Mouse (Mus musculus): ENCODE measurements around the gene Smpdl3b. TPM values are rescaled to one million over a fixed set of nuclear protein-coding genes. Genes with fewer than 3 reads are reported as not detected.

Gene Smpdl3b
- polyA plus RNA-seq (2012): 0.03 and 0.11 TPM in 2 replicates

GRCm38 (mm10) chr4:132756974-132757373 is at the start of gene Smpdl3b:
Gene Smpdl3b (minus strand): TSS chr4:132757252.

GRCm38 (mm10) chr4:132796196-132796886 is 39.3 kb upstream of the Smpdl3b start, which contains the start of gene Themis2:
Gene Themis2 (minus strand): TSS chr4:132796387.

GRCm38 (mm10) chr4:132767914-132768876 is 11.1 kb upstream of the Smpdl3b start, which contains the start of gene Rpa2:
Gene Rpa2 (plus strand): TSS chr4:132768332.

GRCm38 (mm10) chr4:132732148-132732684 is 24.8 kb downstream of the Smpdl3b start, which contains the start of gene Xkr8:
Gene Xkr8 (minus strand): TSS chr4:132732546.

Other genes starting within 250 kb of the Smpdl3b start
- 13.7 and 17.3 TPM in 2 replicates for gene Sesn2, start 246.8 kb downstream of the Smpdl3b start, polyA plus RNA-seq (2012)
- gene Atpif1, start 223.6 kb downstream of the Smpdl3b start, polyA plus RNA-seq (2012): 213 and 290 TPM in 2 replicates
- gene Dnajc8, start 221.7 kb downstream of the Smpdl3b start, polyA plus RNA-seq (2012): 128 and 155 TPM in 2 replicates
- gene Ptafr, start 193.2 kb downstream of the Smpdl3b start, polyA plus RNA-seq (2012): 0.54 and 0.65 TPM in 2 replicates
- 2.6 and 4.1 TPM in 2 replicates for gene Eya3, start 118.3 kb downstream of the Smpdl3b start, polyA plus RNA-seq (2012)
- gene Xkr8, start 24.7 kb downstream of the Smpdl3b start, polyA plus RNA-seq (2012): 0.74 and 0.90 TPM in 2 replicates
- 68.8 and 72.7 TPM in 2 replicates for gene Rpa2, start 11.1 kb upstream of the Smpdl3b start, polyA plus RNA-seq (2012)
- 27.8 and 50.0 TPM in 2 replicates for gene Themis2, start 39.1 kb upstream of the Smpdl3b start, polyA plus RNA-seq (2012)
- 48.2 and 54.9 TPM in 2 replicates for gene Ppp1r8, start 85.9 kb upstream of the Smpdl3b start, polyA plus RNA-seq (2012)
- gene Stx12, start 127.3 kb upstream of the Smpdl3b start, polyA plus RNA-seq (2012): 5.6 and 6.6 TPM in 2 replicates
- 14.3 and 14.6 TPM in 2 replicates for gene Fam76a, start 165.3 kb upstream of the Smpdl3b start, polyA plus RNA-seq (2012)
- 2.4 and 3.1 TPM in 2 replicates for gene Fgr, start 216.8 kb upstream of the Smpdl3b start, polyA plus RNA-seq (2012)

Measured in megakaryocyte-erythroid progenitor cell, adult 5 weeks (primary cell).